Mouse (Mus musculus) limb, embryonic 11.5 days (tissue): ENCODE results near the gene Mical3. TPM values are rescaled to one million over a fixed set of nuclear protein-coding genes. Genes with fewer than 3 reads are reported as not detected.

Experiments
- ATAC-seq: fragments of 200-750 bp; cut with Nextera tagmentation; 2 replicates; pipeline ENCODE4 v1.8.0; 2017; ENCODE audit warnings: low read depth; ENCODE audit not compliant: insufficient number of reproducible peaks, low FRiP score, low TSS enrichment
- DNase-seq: peaks from one replicate; pipeline ENCODE4 v3.0.0-alpha.2; 2015; ENCODE audit warnings: low spot score
- H3K27ac ChIP-seq: fragments of 300-500 bp; sonication (generic); replicated peaks from 2 replicates; pipeline ENCODE4 v1.5.1; 2014; ENCODE audit warnings: low read depth, mild to moderate bottlenecking, low read length
- H3K27me3 ChIP-seq: fragments of 300-500 bp; sonication (generic); 2 replicates; pipeline ENCODE4 v1.6.1; 2014; ENCODE audit warnings: mild to moderate bottlenecking, low read length, mixed read lengths; ENCODE audit not compliant: control insufficient read depth, insufficient read depth
- H3K36me3 ChIP-seq: fragments of 300-500 bp; sonication (generic); 2 replicates; pipeline ENCODE4 v1.6.1; 2014; ENCODE audit warnings: mild to moderate bottlenecking, low read length, moderate library complexity, mixed read lengths; ENCODE audit not compliant: control insufficient read depth, insufficient read depth
- H3K4me1 ChIP-seq: fragments of 300-500 bp; sonication (generic); 2 replicates; pipeline ENCODE4 v1.6.1; 2014; ENCODE audit warnings: low read length, mixed read lengths; ENCODE audit not compliant: control insufficient read depth, insufficient read depth
- H3K4me2 ChIP-seq: fragments of 300-500 bp; sonication (generic); 2 replicates; pipeline ENCODE4 v1.6.1; 2014; ENCODE audit warnings: low read depth, mild to moderate bottlenecking, moderate library complexity; ENCODE audit not compliant: severe bottlenecking
- H3K4me3 ChIP-seq: fragments of 300-500 bp; sonication (generic); 2 replicates; pipeline ENCODE4 v1.5.1; 2014; ENCODE audit warnings: low read depth, low read length
- H3K9ac ChIP-seq: fragments of 300-500 bp; sonication (generic); 2 replicates; pipeline ENCODE4 v1.6.1; 2014; ENCODE audit warnings: mild to moderate bottlenecking, low read length
- H3K9me3 ChIP-seq: fragments of 300-500 bp; sonication (generic); 2 replicates; pipeline ENCODE4 v1.6.1; 2016; ENCODE audit warnings: low read length; ENCODE audit not compliant: control insufficient read depth
- WGBS: fragments of 180-500 bp; shearing (Covaris S2); extraction: QIAGEN DNeasy Blood & Tissue Kit; methylation state at CpG from one replicate; pipeline ENCODE4 v1.1.7; 2014; 5-methylcytosine and 5-hydroxymethylcytosine counted together
- polyA plus RNA-seq: library from polyadenylated mRNA; unstranded; fragments of >200 nt; fragmentation: Nextera tagmentation; extraction: Ambion mirVana; gene quantifications from 2 replicates; pipeline ENCODE4 v1.2.1, GENCODE M21; 2014

Gene Mical3
- polyA plus RNA-seq, 1 experiment from 2014 or later = 12.2 TPM

DNA sequence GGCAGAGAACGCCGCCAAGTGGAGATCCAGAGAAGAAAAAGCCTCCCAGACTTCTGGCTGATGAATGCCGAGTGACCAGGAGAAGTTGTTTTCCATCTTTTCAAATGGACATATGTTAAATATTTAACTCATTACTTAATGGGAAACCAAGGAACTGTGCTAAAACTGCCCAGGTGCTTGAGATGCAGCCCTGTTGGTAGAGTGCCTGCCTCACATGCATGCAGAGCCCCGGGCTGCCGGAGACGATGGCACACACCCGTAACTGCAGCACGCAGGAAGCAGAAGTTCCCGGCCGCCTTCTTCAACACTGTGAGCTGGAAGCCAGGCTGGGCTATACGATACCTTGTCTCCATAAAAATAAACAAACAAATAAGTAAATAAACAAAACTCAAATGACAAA lies 226.8 kb downstream of the Mical3 start:
- WGBS = 92% methylated on average over 11 of the region's 11 CpGs
- Histone ChIP-seq H3K4me3 (no peak overlapping the region), H3K4me1 (no peaks in the 10 kb centered on the region), H3K36me3 (no peaks in the 10 kb centered on the region), H3K9ac (no peak overlapping the region), H3K9me3 (no peaks in the 10 kb centered on the region), H3K4me2 (no peak overlapping the region), H3K27me3 (no peaks in the 10 kb centered on the region), H3K27ac (no peak overlapping the region)
- ATAC-seq (no peak), DNase-seq (no peak)

DNA sequence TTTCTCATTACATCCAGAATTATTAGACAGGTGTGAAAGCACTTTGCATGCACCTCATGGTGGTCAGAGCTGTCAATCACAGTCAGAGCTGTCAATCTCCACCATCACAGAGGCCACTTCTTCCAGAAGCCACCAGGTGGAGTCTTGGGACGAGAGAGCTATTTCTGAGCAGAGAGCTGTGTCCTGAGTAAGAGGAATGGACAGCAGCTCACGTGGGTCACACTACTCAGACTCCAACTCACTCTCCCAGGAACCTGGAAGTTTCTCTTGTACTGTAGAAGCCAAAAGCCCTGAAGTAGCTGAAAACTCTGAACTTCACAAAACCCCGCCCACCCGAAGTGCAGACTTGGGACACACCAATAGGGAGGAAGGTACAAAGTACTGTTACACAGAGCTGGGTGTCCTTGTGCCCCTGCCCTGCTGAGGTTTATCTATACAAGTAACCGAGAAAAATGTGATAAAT lies 227.3 kb downstream of the Mical3 start:
- no peaks in the 10 kb centered on the region for H3K27me3 ChIP-seq
- WGBS = 62% methylated on average over 5 of the region's 5 CpGs
- DNase-seq = peak; percentile 40
- H3K36me3 ChIP-seq = no peaks in the 10 kb centered on the region
- H3K4me1 ChIP-seq = no peaks in the 10 kb centered on the region
- H3K9ac ChIP-seq = no peak overlapping the region
- no peak for ATAC-seq
- no peak overlapping the region for H3K4me2 ChIP-seq
- H3K9me3 ChIP-seq = no peaks in the 10 kb centered on the region
- H3K4me3 ChIP-seq = no peak overlapping the region
- H3K27ac ChIP-seq = no peak overlapping the region

- Histone ChIP-seq H3K9ac (no peak overlapping the region), H3K27me3 (no peaks in the 10 kb centered on the region), H3K9me3 (no peaks in the 10 kb centered on the region), H3K27ac (no peak overlapping the region), H3K4me2 (no peak overlapping the region), H3K4me1 (no peaks in the 10 kb centered on the region), H3K36me3 (no peaks in the 10 kb centered on the region), H3K4me3 (no peak overlapping the region)
- DNase-seq (no peak), ATAC-seq (no peak)
- WGBS = 90% methylated on average over 14 of the region's 14 CpGs
Measured at GRCm38 (mm10) chr6:120901776-120902645, 228.8 kb downstream of the Mical3 start.

DNA sequence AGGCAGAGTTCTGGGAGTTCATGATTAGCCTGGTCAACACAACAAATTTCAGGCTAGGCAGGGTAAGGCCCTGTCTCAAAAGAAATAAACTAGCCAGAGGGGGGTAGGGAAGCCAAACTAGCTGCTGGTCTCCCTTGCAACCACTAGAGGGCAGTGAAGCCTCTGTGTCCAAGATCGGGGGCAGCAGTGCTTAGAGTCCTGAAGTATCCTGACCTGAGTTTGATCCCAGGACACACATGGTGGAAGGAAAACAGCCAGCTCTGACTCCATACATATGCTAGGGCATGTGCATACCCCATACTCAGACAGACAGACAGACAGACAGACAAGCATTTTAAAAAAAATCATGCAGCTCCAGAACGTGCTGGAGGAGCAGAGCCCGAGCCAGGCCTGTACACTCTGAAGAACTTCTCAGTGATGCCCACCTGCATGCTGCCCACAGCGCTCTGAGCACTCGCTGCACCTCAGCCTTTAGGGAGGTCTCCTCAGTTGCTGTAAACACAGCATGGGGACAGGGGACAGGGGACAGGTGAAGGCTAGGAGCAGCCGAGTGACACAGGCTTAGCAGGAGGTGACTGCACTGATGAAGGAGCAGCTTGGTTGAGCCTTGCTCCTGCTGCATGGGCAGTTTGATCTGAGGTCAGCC lies 232.5 kb downstream of the Mical3 start:
- Histone ChIP-seq H3K27me3 (no peaks in the 10 kb centered on the region), H3K9ac (no peak overlapping the region), H3K4me3 (no peak overlapping the region), H3K9me3 (no peaks in the 10 kb centered on the region), H3K36me3 (peaks cover 2% of the 10 kb centered on the region; the same call in 1 of the 2 replicates), H3K27ac (no peak overlapping the region), H3K4me1 (no peaks in the 10 kb centered on the region), H3K4me2 (no peak overlapping the region)
- ATAC-seq = 0 out of 2 replicates have a peak, but pooled peaks have one; percentile 27
- peak; percentile 71 for DNase-seq
- 67% methylated on average over 6 of the region's 6 CpGs for WGBS

DNA sequence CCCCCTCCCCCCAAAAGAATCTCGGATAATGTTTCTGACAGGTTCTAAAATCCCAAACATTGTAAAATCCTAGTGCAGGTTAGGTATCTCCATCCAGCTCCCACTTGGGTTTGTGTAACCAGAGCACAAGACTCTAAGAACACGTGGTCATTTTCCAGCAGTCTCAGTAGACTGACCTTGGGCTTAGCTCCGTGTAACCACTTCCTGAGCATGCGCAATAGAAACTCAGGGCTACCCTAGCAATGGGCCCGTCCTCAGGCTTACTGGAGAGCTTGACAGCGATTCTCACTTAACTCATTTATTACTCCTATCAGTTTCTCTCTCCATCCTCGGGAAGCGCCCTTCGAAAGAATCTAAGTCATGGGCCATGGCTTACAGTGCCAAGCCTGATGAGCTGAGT lies 236.3 kb downstream of the Mical3 start:
- Histone ChIP-seq H3K4me1 (no peaks in the 10 kb centered on the region), H3K4me2 (no peak overlapping the region), H3K36me3 (peaks cover 3% of the 10 kb centered on the region; the same call in 1 of the 2 replicates), H3K9me3 (no peaks in the 10 kb centered on the region), H3K9ac (no peak overlapping the region), H3K27me3 (no peaks in the 10 kb centered on the region), H3K4me3 (no peak overlapping the region), H3K27ac (no peak overlapping the region)
- no peak for DNase-seq
- ATAC-seq = no peak
- 88% methylated on average over 9 of the region's 9 CpGs for WGBS

DNA sequence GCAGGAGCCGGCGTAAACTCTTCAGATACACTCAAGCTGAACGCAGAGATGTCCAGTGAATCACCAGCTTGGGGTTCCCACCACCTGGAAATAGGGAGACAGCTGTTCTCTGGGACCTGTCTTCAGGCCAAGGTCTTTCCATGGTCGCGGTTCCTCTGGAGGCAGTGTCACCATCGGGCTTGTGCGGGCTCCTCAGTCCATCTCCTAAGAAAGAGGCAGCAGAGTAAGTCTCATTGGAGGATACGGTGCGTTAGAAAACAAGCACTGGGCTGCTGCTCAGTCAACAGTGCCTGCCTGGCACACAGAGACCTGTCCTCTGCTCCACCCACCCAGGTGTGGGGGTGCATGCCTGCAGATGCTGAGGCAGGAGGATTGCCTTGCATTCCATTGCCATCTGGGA lies 236.7 kb downstream of the Mical3 start:
- Histone ChIP-seq H3K4me1 (no peaks in the 10 kb centered on the region), H3K4me3 (no peak overlapping the region), H3K36me3 (peaks cover 3% of the 10 kb centered on the region; the same call in 1 of the 2 replicates), H3K9me3 (no peaks in the 10 kb centered on the region), H3K4me2 (no peak overlapping the region), H3K9ac (no peak overlapping the region), H3K27ac (no peak overlapping the region), H3K27me3 (no peaks in the 10 kb centered on the region)
- WGBS = 98% methylated on average over 9 of the region's 9 CpGs
- no peak for ATAC-seq
- no peak for DNase-seq

GRCm38 (mm10) chr6:120886696-120887095 lies 244.1 kb downstream of the Mical3 start:
- Histone ChIP-seq H3K4me3 (no peak overlapping the region), H3K9me3 (no peaks in the 10 kb centered on the region), H3K4me1 (no peaks in the 10 kb centered on the region), H3K36me3 (peaks cover 4% of the 10 kb centered on the region), H3K4me2 (no peak overlapping the region), H3K27ac (no peak overlapping the region), H3K27me3 (no peaks in the 10 kb centered on the region), H3K9ac (no peak overlapping the region)
- WGBS = 89% methylated on average over 17 of the region's 17 CpGs
- DNase-seq (no peak), ATAC-seq (no peak)

DNA sequence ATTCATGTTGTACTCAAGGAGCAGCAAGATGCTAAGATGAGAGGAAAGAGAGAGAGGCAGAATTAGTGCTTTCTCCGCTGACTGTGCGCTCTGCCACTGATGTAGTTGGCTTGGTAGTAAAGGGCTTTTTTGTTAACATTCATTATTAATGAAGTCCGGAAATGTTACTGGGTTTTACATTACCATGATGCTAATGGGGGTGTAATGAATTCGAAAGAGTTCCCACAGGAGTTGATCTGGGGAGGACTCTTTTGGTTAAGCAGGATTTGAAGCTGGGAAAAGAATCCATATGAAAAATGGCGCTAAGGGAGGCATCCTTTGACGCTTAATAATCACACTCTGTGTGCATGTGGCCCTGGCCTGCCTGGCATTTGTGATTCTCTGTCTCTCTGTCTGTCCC lies 246.4 kb downstream of the Mical3 start:
- H3K27ac ChIP-seq = no peak overlapping the region
- peaks cover 4% of the 10 kb centered on the region for H3K36me3 ChIP-seq
- 96% methylated on average over 6 of the region's 6 CpGs for WGBS
- ATAC-seq (no peak), DNase-seq (no peak)
- no peaks in the 10 kb centered on the region for H3K9me3 ChIP-seq
- H3K27me3 ChIP-seq = no peaks in the 10 kb centered on the region
- H3K9ac ChIP-seq = no peak overlapping the region
- H3K4me2 ChIP-seq = no peak overlapping the region
- no peak overlapping the region for H3K4me3 ChIP-seq
- no peaks in the 10 kb centered on the region for H3K4me1 ChIP-seq
